Mouse (Mus musculus) MEL (cell line): ENCODE data around the gene Vps13d. TPM values are rescaled to one million over a fixed set of nuclear protein-coding genes. Genes with fewer than 3 reads are reported as not detected.

Source experiments
- DNase-seq: peaks from one replicate; pipeline ENCODE4 v3.0.0; 2011; ENCODE audit warnings: low read depth, low spot score
- H3K27ac ChIP-seq: 2 replicates; pipeline ENCODE4 v1.5.1; 2012; ENCODE audit warnings: low read depth, mild to moderate bottlenecking, control low read depth, low read length, moderate library complexity; ENCODE audit not compliant: control insufficient read depth
- H3K27me3 ChIP-seq, 2 experiments: fragments of 150-350 bp in 1 of 2; sonication (generic) in 1 of 2; 2 replicates each; pipeline ENCODE4 v1.6.1; 2012; ENCODE audit warnings: low read length in 2 of 2, mild to moderate bottlenecking in 2 of 2, improper control_type of control experiment in 1 of 2, moderate library complexity in 1 of 2; ENCODE audit not compliant: insufficient read depth in 2 of 2, control insufficient read depth in 1 of 2
- H3K36me3 ChIP-seq, 2 experiments: 2 replicates each; pipeline ENCODE4 v1.6.1; 2012 to 2014; ENCODE audit warnings: low read length in 2 of 2, improper control_type of control experiment in 1 of 2, inconsistent platforms in 1 of 2, mild to moderate bottlenecking in 1 of 2; ENCODE audit not compliant: insufficient read depth in 2 of 2, control insufficient read depth in 1 of 2
- H3K4me1 ChIP-seq, 2 experiments: fragments of 150-350 bp in 1 of 2; sonication (generic) in 1 of 2; 2 replicates each; pipeline ENCODE4 v1.6.1; 2012; ENCODE audit warnings: low read length in 2 of 2, improper control_type of control experiment in 1 of 2, mild to moderate bottlenecking in 1 of 2; ENCODE audit not compliant: insufficient read depth in 2 of 2, control insufficient read depth in 1 of 2
- H3K4me3 ChIP-seq, 2 experiments: fragments of 150-350 bp in 1 of 2; sonication (generic) in 1 of 2; 2 replicates each; pipeline ENCODE4 v1.5.1; 2012; ENCODE audit warnings: low read depth in 2 of 2, low read length in 2 of 2, mild to moderate bottlenecking in 2 of 2, moderate library complexity in 2 of 2, control low read depth in 1 of 2, improper control_type of control experiment in 1 of 2; ENCODE audit not compliant: control insufficient read depth in 1 of 2, insufficient read depth in 1 of 2
- H3K79me2 ChIP-seq: 2 replicates; pipeline ENCODE4 v1.6.1; 2012; ENCODE audit warnings: mild to moderate bottlenecking, low read length, moderate library complexity; ENCODE audit not compliant: control insufficient read depth, poor library complexity, insufficient read depth
- H3K9ac ChIP-seq: 2 replicates; pipeline ENCODE4 v1.6.1; 2012; ENCODE audit warnings: low read depth, mild to moderate bottlenecking, control low read depth, low read length, moderate library complexity; ENCODE audit not compliant: control insufficient read depth, poor library complexity, severe bottlenecking
- H3K9me3 ChIP-seq: fragments of 150-350 bp; sonication (generic); replicated peaks from 2 replicates; pipeline ENCODE4 v1.6.1; 2012; ENCODE audit warnings: mild to moderate bottlenecking, low read length, improper control_type of control experiment, moderate library complexity; ENCODE audit not compliant: insufficient read depth
- CHD1 ChIP-seq: IDR thresholded peaks from 2 replicates; pipeline ENCODE4 v1.6.1; 2012; ENCODE audit warnings: low read depth, mild to moderate bottlenecking, inconsistent platforms, low read length, improper control_type of control experiment
- GABPA ChIP-seq: IDR thresholded peaks from 2 replicates; pipeline ENCODE4 v1.6.1; 2012; ENCODE audit warnings: low read depth, mild to moderate bottlenecking, inconsistent platforms, low read length, improper control_type of control experiment, moderate library complexity
- GATA1 ChIP-seq: IDR thresholded peaks from 2 replicates; pipeline ENCODE4 v1.6.1; 2011; ENCODE audit warnings: low read depth, low read length, improper control_type of control experiment
- JUND ChIP-seq: IDR thresholded peaks from 2 replicates; pipeline ENCODE4 v1.6.1; 2011; ENCODE audit warnings: low read depth, mild to moderate bottlenecking, improper control_type of control experiment, low read length
- KAT2A ChIP-seq: conservative IDR thresholded peaks from 2 replicates; pipeline ENCODE4 v1.6.1; 2012; ENCODE audit warnings: low read depth, low read length, improper control_type of control experiment, inconsistent platforms
- MAZ ChIP-seq: IDR thresholded peaks from 2 replicates; pipeline ENCODE4 v1.6.1; 2012; ENCODE audit warnings: low read depth, mild to moderate bottlenecking, inconsistent platforms, low read length, improper control_type of control experiment
- MEF2A ChIP-seq: IDR thresholded peaks from 2 replicates; pipeline ENCODE4 v1.6.1; 2014; ENCODE audit warnings: low read depth, mild to moderate bottlenecking, inconsistent platforms, low read length, improper control_type of control experiment; ENCODE audit not compliant: poor library complexity, insufficient replicate concordance, severe bottlenecking; ENCODE audit errors: extremely low read depth
- MYB ChIP-seq: IDR thresholded peaks from 2 replicates; pipeline ENCODE4 v1.6.1; 2011; ENCODE audit warnings: mild to moderate bottlenecking, low read depth, low read length, improper control_type of control experiment
- MYC ChIP-seq: IDR thresholded peaks from 2 replicates; pipeline ENCODE4 v1.6.1; 2011; ENCODE audit warnings: low read depth, mild to moderate bottlenecking, low read length, improper control_type of control experiment, moderate library complexity
- NRF1 ChIP-seq: IDR thresholded peaks from 2 replicates; pipeline ENCODE4 v1.6.1; 2014; ENCODE audit warnings: low read depth, mild to moderate bottlenecking, inconsistent platforms, low read length, improper control_type of control experiment, moderate library complexity; ENCODE audit not compliant: poor library complexity, insufficient read depth, severe bottlenecking
- POLR2A ChIP-seq, 2 experiments: IDR thresholded peaks; 2 replicates each; pipeline ENCODE4 v1.6.1; 2011 to 2012; ENCODE audit warnings: low read length in 2 of 2, mild to moderate bottlenecking in 2 of 2, control low read depth in 1 of 2, improper control_type of control experiment in 1 of 2, low read depth in 1 of 2, moderate library complexity in 1 of 2; ENCODE audit not compliant: control insufficient read depth in 1 of 2, insufficient read depth in 1 of 2, poor library complexity in 1 of 2
- POLR2AphosphoS5 ChIP-seq: IDR thresholded peaks from 2 replicates; pipeline ENCODE4 v1.6.1; 2012; ENCODE audit warnings: low read depth, borderline replicate concordance, mild to moderate bottlenecking, inconsistent platforms, low read length, moderate library complexity, mixed read lengths
- RCOR1 ChIP-seq: IDR thresholded peaks from 2 replicates; pipeline ENCODE4 v1.6.1; 2012; ENCODE audit warnings: low read depth, mild to moderate bottlenecking, inconsistent platforms, low read length, improper control_type of control experiment
- SIN3A ChIP-seq: IDR thresholded peaks from 2 replicates; pipeline ENCODE4 v1.6.1; 2012; ENCODE audit warnings: low read length, improper control_type of control experiment, inconsistent platforms
- TBP ChIP-seq: IDR thresholded peaks from 2 replicates; pipeline ENCODE4 v1.8.0; 2011; ENCODE audit warnings: low read depth, low read length, improper control_type of control experiment
- TCF12 ChIP-seq: IDR thresholded peaks from 2 replicates; pipeline ENCODE4 v1.6.1; 2014; ENCODE audit warnings: low read depth, mild to moderate bottlenecking, inconsistent platforms, low read length, improper control_type of control experiment, moderate library complexity
- USF2 ChIP-seq, 2 experiments: IDR thresholded peaks; 2 replicates each; pipeline ENCODE4 v1.6.1; 2011 to 2012; ENCODE audit warnings: improper control_type of control experiment in 2 of 2, low read length in 2 of 2, borderline replicate concordance in 1 of 2, inconsistent platforms in 1 of 2, low read depth in 1 of 2, mild to moderate bottlenecking in 1 of 2; ENCODE audit not compliant: insufficient read depth in 1 of 2
- ZKSCAN1 ChIP-seq: IDR thresholded peaks from 2 replicates; pipeline ENCODE4 v1.6.1; 2012; ENCODE audit warnings: low read depth, mild to moderate bottlenecking, inconsistent platforms, low read length, improper control_type of control experiment, moderate library complexity
- ZMIZ1 ChIP-seq: IDR thresholded peaks from 2 replicates; pipeline ENCODE4 v1.6.1; 2012; ENCODE audit warnings: low read depth, mild to moderate bottlenecking, inconsistent platforms, low read length, improper control_type of control experiment, moderate library complexity
- ZNF384 ChIP-seq: IDR thresholded peaks from 2 replicates; pipeline ENCODE4 v1.6.1; 2012; ENCODE audit warnings: low read depth, mild to moderate bottlenecking, inconsistent platforms, low read length, improper control_type of control experiment
- polyA plus RNA-seq, 2 experiments: library from polyadenylated mRNA; stranded (reverse) in 1 of 2; unstranded in 1 of 2; fragments of >175 nt in 1 of 2; fragments of >200 nt in 1 of 2; gene quantifications; 2 replicates each; pipeline versions ENCODE4 v1.2.1 to v1.2.4; 2012; ENCODE audit warnings: low replicate concordance in 2 of 2, low read depth in 1 of 2; ENCODE audit not compliant: insufficient read length in 2 of 2, insufficient read depth in 1 of 2, missing spikeins in 1 of 2
- total RNA-seq: library from RNA; depleted of rRNA; stranded (reverse); fragments of 300-350 nt; gene quantifications from 2 replicates; pipeline ENCODE4 v1.2.3, GENCODE M21; 2012

Gene Vps13d
- total and polyA plus RNA-seq, 3 experiments = 8.9 to 14.5 (median 13.2) TPM

- Histone ChIP-seq H3K9ac (no peak overlapping the region), H3K79me2 (peaks cover under 1% of the 10 kb centered on the region; the same call in 1 of the 2 replicates), H3K4me3 (no peak overlapping the region), H3K27ac (no peak overlapping the region), H3K27me3 (no peaks in the 10 kb centered on the region), H3K4me1 (no peaks in the 10 kb centered on the region), H3K36me3 (peaks cover 0 to 16% of the 10 kb centered on the region in 2 experiments; a peak in 1 of 4 replicates), H3K9me3 (no peaks in the 10 kb centered on the region)
- TF ChIP-seq ZMIZ1 (no peak), MEF2A (no peak), USF2 (IDR thresholded peaks at IDR 0.05; ENCODE audit: borderline replicate concordance in 1 of 2, insufficient read depth in 1 of 2, low read depth in 1 of 2, low read length in 2 of 2) (no peak), NRF1 (no peak), JUND (no peak)
- no peak for DNase-seq
These were observed 43.7 kb downstream of the Vps13d start for GRCm38 (mm10) chr4:145151103-145151486.

DNA sequence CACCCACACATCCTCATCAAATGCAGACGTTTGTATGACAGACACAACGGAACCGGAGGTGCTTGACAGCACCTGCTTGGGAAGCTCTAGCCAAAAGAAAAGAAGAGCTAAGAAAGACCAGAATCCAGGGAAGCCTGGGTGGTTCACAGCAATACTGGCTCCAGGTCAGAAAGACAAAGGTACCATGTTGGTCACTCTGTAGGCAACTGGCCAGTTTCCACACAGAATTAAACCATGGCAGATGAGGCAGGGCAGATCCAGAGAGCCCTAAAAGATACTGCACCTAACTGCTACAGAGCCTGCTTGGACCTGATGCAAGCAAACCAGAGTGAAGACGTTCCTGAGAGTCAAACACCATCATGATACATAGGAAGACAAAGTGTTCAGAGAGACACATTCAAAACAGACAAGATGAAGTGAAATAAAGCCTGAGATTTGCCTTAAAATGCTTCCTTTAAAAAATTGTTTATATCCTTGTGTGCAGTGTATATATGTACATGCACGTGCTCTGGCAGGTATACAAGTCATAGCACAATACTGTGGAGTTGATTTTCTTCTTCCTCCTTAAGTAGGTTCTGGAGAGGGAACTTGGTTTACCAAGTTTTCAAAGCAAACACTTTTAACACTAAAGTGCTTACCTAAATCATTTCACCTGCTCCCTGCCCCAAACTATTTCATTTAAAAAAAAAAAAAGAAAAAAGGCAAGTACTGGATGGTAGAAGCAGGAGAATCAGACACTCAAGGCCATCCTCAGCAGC is 44.3 kb downstream of the Vps13d start:
- DNase-seq = no peak
- H3K79me2 ChIP-seq = peaks cover 3% of the 10 kb centered on the region; the same call in 1 of the 2 replicates
- TF ChIP-seq ZKSCAN1 (no peak), MYC (no peak), GABPA (no peak), ZNF384 (no peak), SIN3A (no peak), POLR2AphosphoS5 (no peak), KAT2A (no peak), MYB (no peak), ZMIZ1 (no peak), CHD1 (no peak), TCF12 (no peak), POLR2A (IDR thresholded peaks at IDR 0.05; ENCODE audit: control insufficient read depth in 1 of 2, insufficient read depth in 1 of 2, low read depth in 1 of 2, low read length in 2 of 2, poor library complexity in 1 of 2) (no peak), TBP (no peak), GATA1 (no peak), MAZ (no peak), RCOR1 (no peak)
- no peaks in the 10 kb centered on the region for H3K27me3 ChIP-seq
- H3K9ac ChIP-seq = no peak overlapping the region
- H3K4me3 ChIP-seq = no peak overlapping the region
- no peaks in the 10 kb centered on the region for H3K9me3 ChIP-seq
- H3K4me1 ChIP-seq = no peaks in the 10 kb centered on the region
- peaks cover 0 to 15% of the 10 kb centered on the region in 2 experiments; a peak in 2 of 4 replicates for H3K36me3 ChIP-seq
- no peak overlapping the region for H3K27ac ChIP-seq
